Mouse (Mus musculus) stomach, embryonic 15.5 days (tissue): ENCODE measurements around the gene Hdac9. TPM values are rescaled to one million over a fixed set of nuclear protein-coding genes. Genes with fewer than 3 reads are reported as not detected.

Source experiments
- ATAC-seq: fragments of 200-750 bp; cut with Nextera tagmentation; 2 replicates; pipeline ENCODE4 v1.8.0; 2017; ENCODE audit warnings: low read depth, moderate number of reproducible peaks, moderate TSS enrichment; ENCODE audit not compliant: insufficient read depth, low FRiP score
- H3K27ac ChIP-seq: fragments of 300-500 bp; sonication (generic); 2 replicates; pipeline ENCODE4 v1.5.1; 2015; ENCODE audit warnings: mild to moderate bottlenecking, inconsistent platforms
- H3K27me3 ChIP-seq: fragments of 300-500 bp; sonication (generic); replicated peaks from 2 replicates; pipeline ENCODE4 v1.6.1; 2015; ENCODE audit warnings: inconsistent platforms
- H3K36me3 ChIP-seq: fragments of 300-500 bp; sonication (generic); 2 replicates; pipeline ENCODE4 v1.6.1; 2015; ENCODE audit warnings: inconsistent platforms
- H3K4me1 ChIP-seq: fragments of 300-500 bp; sonication (generic); 2 replicates; pipeline ENCODE4 v1.6.1; 2015; ENCODE audit warnings: inconsistent platforms
- H3K4me2 ChIP-seq: fragments of 300-500 bp; sonication (generic); 2 replicates; pipeline ENCODE4 v1.6.1; 2015; ENCODE audit warnings: mild to moderate bottlenecking, inconsistent platforms
- H3K4me3 ChIP-seq: fragments of 300-500 bp; sonication (generic); replicated peaks from 2 replicates; pipeline ENCODE4 v1.5.1; 2015; ENCODE audit warnings: inconsistent platforms
- H3K9ac ChIP-seq: fragments of 300-500 bp; sonication (generic); 2 replicates; pipeline ENCODE4 v1.6.1; 2015; ENCODE audit warnings: inconsistent platforms
- H3K9me3 ChIP-seq: fragments of 300-500 bp; sonication (generic); 2 replicates; pipeline ENCODE4 v1.6.1; 2016; ENCODE audit warnings: inconsistent platforms
- WGBS: fragments of 180-500 bp; shearing (Covaris S2); methylation state at CpG from one replicate; pipeline ENCODE4 v1.1.7; 2015; 5-methylcytosine and 5-hydroxymethylcytosine counted together
- polyA plus RNA-seq: library from polyadenylated mRNA; unstranded; fragments of >200 nt; fragmentation: Nextera tagmentation; extraction: Ambion mirVana; gene quantifications from 2 replicates; pipeline ENCODE4 v1.2.1, GENCODE M21; 2015

Gene Hdac9
- polyA plus RNA-seq, 1 experiment from 2014 or later = 4.9 TPM

DNA sequence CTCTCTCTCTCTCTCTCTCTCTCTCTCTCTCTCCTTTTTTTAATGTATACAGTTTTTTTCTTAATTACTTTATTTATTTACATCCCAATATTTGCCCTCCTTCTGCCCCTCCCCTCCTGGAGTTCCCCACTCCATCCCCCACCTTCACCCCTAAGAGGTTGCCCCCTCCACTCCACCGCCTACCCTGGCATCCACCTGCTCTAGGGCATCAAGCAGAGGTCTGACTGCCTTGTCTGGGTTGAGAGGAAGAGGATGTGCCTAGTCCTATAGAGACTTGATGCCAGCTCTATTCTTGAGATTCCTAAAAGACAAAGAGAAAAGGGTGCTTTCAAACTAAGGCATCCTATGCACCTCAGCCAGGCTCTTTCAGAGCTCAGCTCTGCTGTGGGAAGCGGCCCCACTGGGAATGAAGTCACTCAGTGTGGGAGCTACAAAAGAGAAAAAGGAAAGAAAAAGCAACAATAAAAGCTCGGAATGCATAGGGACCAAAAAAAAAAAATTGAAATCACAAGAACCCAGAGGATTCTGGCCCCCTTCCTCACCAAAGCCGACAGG, 275.1 kb downstream of the Hdac9 start:
- 81% methylated on average over 4 of the region's 4 CpGs for WGBS
- Histone ChIP-seq H3K4me3 (no peak overlapping the region), H3K4me1 (no peaks in the 10 kb centered on the region), H3K27ac (no peak overlapping the region), H3K9me3 (no peaks in the 10 kb centered on the region), H3K4me2 (no peak overlapping the region), H3K36me3 (no peaks in the 10 kb centered on the region), H3K27me3 (no peaks in the 10 kb centered on the region), H3K9ac (no peak overlapping the region)
- no peak for ATAC-seq

DNA sequence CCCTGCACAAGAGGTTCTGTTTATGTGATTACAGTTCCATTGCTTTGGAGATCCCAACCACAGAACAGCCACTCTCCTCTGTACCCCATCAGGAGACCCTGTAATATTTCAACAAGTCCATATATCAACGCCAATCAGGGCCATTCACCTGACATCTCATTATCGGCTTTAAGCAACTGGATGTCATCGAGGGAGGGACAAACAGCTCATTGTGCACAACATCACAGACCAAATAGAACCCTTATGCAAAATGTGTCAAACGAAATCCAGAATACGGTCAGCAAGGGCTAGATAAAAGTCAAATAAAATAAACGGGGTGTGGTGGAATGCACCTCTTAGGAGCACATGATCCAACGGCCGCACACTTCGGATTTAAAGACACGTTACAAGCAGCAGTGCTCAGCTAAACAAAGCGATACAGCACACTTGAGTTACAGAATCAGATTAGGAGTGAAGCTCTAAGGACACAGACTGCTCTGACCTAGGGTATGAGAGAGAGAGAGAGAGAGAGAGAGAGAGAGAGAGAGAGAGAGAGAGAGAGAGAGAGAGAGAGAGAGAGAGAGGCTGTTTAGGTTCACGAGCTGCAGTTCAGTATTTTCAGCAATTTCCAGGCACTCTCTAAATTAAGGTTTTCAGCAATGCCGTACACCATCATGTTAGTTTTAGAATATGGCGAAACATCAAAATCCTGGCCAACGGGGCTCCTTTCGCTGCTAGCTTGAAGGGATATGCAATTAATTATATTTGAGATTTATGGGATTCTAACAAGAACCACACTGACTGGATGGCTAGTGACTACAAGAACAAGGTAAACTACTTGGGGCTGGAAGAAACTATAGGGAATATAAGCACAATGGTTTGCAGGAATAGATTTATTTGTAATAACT, 279.4 kb downstream of the Hdac9 start:
- H3K27ac ChIP-seq = no peak overlapping the region
- ATAC-seq = no peak
- no peaks in the 10 kb centered on the region for H3K9me3 ChIP-seq
- H3K36me3 ChIP-seq = no peaks in the 10 kb centered on the region
- no peak overlapping the region for H3K4me3 ChIP-seq
- no peaks in the 10 kb centered on the region for H3K27me3 ChIP-seq
- H3K9ac ChIP-seq = no peak overlapping the region
- H3K4me1 ChIP-seq = no peaks in the 10 kb centered on the region
- WGBS = 47% methylated on average over 16 of the region's 16 CpGs
- no peak overlapping the region for H3K4me2 ChIP-seq

DNA sequence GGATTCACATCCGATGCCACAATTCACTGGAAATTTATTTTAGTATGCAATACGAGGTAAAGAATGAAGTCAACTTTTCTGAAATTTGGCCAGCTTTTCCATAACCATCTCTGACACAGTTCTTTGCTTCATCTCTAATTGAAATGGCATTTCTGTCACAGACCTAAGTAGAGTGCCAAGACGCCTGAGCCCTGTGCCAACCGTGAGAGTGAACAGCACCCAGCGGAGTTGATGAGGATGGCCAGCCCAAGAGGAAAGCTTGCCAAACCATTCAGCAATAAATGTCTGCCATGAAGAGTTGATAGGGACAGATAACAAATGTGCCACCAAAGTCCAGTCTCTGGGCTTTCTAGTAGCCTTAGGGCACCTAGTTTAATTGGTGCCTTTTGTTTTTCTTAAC, 297.8 kb downstream of the Hdac9 start:
- Histone ChIP-seq H3K4me1 (no peaks in the 10 kb centered on the region), H3K9me3 (no peaks in the 10 kb centered on the region), H3K4me3 (no peak overlapping the region), H3K27me3 (no peaks in the 10 kb centered on the region), H3K4me2 (no peak overlapping the region), H3K9ac (no peak overlapping the region), H3K27ac (no peak overlapping the region), H3K36me3 (no peaks in the 10 kb centered on the region)
- WGBS = 80% methylated on average over 5 of the region's 5 CpGs
- no peak for ATAC-seq

DNA sequence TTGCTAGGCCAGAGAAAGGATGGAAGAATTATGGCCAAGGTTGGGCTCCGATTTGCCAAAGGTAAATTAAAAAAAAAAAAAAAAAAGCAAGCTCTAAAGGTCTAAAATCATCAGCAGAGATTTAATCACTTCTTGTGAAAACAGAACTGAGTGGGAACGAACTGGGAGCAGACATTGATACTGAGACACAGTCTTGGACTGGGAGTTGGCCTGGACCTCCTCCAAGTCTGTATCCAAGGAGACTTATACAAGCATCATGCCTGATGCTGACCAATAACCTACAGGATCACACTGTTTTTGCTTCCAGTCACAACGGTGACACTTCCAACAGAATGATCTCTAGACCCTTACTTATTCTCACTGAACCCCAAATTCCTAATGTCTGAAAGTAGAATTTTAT, 298.6 kb downstream of the Hdac9 start:
- 68% methylated on average over 3 of the region's 3 CpGs for WGBS
- Histone ChIP-seq H3K4me1 (no peaks in the 10 kb centered on the region), H3K27ac (no peak overlapping the region), H3K4me2 (no peak overlapping the region), H3K9me3 (no peaks in the 10 kb centered on the region), H3K9ac (no peak overlapping the region), H3K36me3 (no peaks in the 10 kb centered on the region), H3K27me3 (no peaks in the 10 kb centered on the region), H3K4me3 (no peak overlapping the region)
- no peak for ATAC-seq

DNA sequence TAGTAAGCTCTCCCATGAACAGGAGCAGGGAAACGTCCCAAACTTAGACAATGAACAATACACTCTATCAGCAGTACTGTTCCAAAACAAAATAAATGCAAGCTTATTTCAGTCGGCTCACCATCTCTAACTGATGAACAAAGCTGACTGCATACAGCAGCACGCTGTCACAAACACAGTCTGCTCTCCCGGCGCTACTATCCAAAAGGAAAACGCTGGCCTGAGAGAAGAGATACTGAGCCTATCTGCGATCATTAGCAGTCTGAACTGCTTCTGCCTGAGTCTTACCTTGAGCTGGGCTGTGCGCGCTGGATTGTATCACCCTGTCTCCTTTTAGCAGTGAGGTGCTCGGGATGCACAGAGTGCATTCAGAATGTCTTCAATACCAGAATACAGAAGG, 299.1 kb downstream of the Hdac9 start:
- 80% methylated on average over 10 of the region's 10 CpGs for WGBS
- H3K27ac ChIP-seq = no peak overlapping the region
- H3K9ac ChIP-seq = no peak overlapping the region
- H3K9me3 ChIP-seq = no peaks in the 10 kb centered on the region
- H3K4me2 ChIP-seq = no peak overlapping the region
- no peaks in the 10 kb centered on the region for H3K27me3 ChIP-seq
- no peak for ATAC-seq
- H3K4me1 ChIP-seq = no peaks in the 10 kb centered on the region
- H3K36me3 ChIP-seq = no peaks in the 10 kb centered on the region
- no peak overlapping the region for H3K4me3 ChIP-seq

DNA sequence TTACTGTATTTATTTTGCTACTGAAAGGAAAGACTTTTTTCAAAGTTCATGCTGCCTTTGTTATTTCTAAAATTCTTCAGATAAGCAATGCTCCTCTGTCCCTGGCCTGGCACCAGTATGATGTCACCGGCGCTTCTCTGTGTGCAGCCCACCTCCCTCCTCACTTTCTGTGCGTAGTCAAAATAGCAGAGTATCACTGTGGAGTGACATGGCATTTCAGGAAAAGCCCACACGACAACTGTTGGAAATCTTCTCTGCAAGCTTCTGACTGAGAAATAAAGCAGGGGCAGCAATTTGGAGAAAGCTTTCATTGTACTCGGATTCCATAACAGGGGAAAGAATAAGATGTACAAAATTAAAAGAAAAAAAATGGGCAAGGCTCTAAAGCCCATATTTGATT, 302.1 kb downstream of the Hdac9 start:
- WGBS = 78% methylated on average over 5 of the region's 5 CpGs

DNA sequence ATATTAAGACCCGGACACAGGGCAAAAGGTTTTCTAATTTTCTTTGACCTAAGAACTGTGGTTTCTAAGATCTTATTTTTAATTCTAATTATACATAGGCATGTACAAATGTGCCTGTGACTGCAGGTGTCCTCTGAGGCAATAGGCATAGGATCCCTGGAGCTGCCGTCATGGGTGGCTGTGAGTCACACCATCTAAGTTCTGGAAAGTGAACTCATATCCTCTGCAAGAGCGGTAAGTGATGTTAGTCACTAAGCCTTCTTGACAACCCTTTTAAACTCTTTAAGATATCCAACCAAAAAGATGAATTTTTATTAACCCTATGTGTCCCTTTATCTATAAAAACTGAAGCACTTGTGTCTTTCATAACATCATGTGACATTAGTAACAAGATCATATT, 304.4 kb downstream of the Hdac9 start:
- Histone ChIP-seq H3K4me1 (no peaks in the 10 kb centered on the region), H3K4me3 (no peak overlapping the region), H3K36me3 (no peaks in the 10 kb centered on the region), H3K27me3 (no peaks in the 10 kb centered on the region), H3K9me3 (no peaks in the 10 kb centered on the region), H3K9ac (no peak overlapping the region), H3K4me2 (no peak overlapping the region), H3K27ac (no peak overlapping the region)
- ATAC-seq = no peak
- WGBS = 85% methylated on average over 3 of the region's 3 CpGs

More for the DNA sequence above, 302.1 kb downstream of the Hdac9 start:
- Histone ChIP-seq H3K9ac (no peak overlapping the region), H3K27me3 (no peaks in the 10 kb centered on the region), H3K9me3 (no peaks in the 10 kb centered on the region), H3K4me3 (no peak overlapping the region), H3K36me3 (no peaks in the 10 kb centered on the region), H3K4me1 (no peaks in the 10 kb centered on the region), H3K4me2 (no peak overlapping the region), H3K27ac (no peak overlapping the region)
- no peak for ATAC-seq

DNA sequence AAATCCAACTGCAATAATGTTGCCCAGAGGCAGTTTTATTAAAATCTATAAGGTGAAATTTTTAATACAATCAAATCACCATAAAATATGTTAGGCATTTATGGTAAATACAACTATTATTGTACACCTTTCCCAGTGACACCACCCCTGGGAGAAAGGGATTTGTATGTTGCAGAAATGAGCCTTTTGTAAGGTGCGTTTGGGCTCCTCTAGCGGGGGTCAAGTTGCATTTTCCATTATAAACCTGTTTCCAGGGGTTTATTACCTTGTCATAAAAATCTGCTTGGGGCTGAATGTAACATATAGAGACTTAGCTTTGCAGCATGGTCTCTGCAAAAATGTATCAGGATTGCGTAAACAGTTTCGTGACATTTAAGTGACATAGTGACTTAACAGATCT, 312.4 kb downstream of the Hdac9 start:
- no peaks in the 10 kb centered on the region for H3K27me3 ChIP-seq
- no peak overlapping the region for H3K9ac ChIP-seq
- no peaks in the 10 kb centered on the region for H3K4me1 ChIP-seq
- no peaks in the 10 kb centered on the region for H3K36me3 ChIP-seq
- WGBS = 83% methylated on average over 4 of the region's 4 CpGs
- no peaks in the 10 kb centered on the region for H3K9me3 ChIP-seq
- no peak overlapping the region for H3K27ac ChIP-seq
- no peak overlapping the region for H3K4me2 ChIP-seq
- no peak overlapping the region for H3K4me3 ChIP-seq
- no peak for ATAC-seq

DNA sequence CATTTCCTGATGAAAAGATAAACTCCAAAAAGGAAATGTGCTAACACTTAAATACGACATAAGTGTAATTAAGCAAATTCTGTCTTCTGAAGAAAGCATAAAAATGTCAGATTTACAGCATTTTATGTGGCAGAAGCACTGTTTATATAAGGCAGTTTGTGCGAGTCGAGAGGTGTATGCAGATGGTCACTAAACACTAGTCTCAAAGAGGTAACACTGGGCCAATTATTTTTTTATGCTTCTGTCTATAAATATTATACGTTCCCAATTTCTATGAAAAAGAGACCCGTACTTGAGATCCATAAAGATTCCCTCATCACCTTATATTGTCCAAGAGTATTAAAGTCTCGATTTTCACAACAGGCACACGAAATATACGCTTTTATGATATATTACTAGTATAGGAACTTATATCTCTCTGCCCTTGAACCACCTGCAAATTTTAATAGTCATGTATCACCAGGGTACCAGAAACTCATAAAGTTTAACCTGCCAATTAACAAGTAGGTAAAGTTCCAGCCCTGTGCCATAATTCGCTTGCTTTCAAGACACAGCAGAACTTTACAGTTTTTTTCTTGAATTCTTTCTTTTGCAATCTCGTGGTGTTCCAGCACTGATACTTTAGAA, 322.6 kb downstream of the Hdac9 start:
- WGBS = 77% methylated on average over 10 of the region's 10 CpGs
- Histone ChIP-seq H3K27me3 (no peaks in the 10 kb centered on the region), H3K4me3 (no peak overlapping the region), H3K27ac (no peak overlapping the region), H3K4me1 (no peaks in the 10 kb centered on the region), H3K36me3 (no peaks in the 10 kb centered on the region), H3K9ac (no peak overlapping the region), H3K4me2 (no peak overlapping the region), H3K9me3 (no peaks in the 10 kb centered on the region)
- ATAC-seq = no peak

DNA sequence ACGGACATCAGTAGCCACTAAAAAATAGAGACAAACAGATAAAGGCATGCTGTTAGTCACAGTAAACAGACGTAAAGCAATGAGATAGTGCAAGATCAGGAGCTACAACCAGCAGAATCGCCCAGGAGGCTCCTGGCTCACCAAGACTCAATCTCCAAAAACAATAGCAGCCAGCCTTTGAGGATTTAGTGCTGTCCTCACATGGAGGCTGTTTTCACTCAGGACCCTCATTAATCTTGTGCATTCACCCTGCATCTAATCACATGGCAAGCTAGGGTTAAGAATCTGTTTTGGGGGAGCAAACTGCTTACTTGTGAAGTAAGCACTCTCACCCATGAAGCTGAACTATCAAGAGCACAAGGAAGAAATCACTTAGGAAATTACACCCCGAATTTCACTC, 329.7 kb downstream of the Hdac9 start:
- H3K9ac ChIP-seq = no peak overlapping the region
- H3K4me3 ChIP-seq = no peak overlapping the region
- H3K4me1 ChIP-seq = no peaks in the 10 kb centered on the region
- no peaks in the 10 kb centered on the region for H3K27me3 ChIP-seq
- no peak for ATAC-seq
- H3K9me3 ChIP-seq = no peaks in the 10 kb centered on the region
- 45% methylated on average over 4 of the region's 4 CpGs for WGBS
- H3K36me3 ChIP-seq = no peaks in the 10 kb centered on the region
- no peak overlapping the region for H3K27ac ChIP-seq
- H3K4me2 ChIP-seq = no peak overlapping the region

DNA sequence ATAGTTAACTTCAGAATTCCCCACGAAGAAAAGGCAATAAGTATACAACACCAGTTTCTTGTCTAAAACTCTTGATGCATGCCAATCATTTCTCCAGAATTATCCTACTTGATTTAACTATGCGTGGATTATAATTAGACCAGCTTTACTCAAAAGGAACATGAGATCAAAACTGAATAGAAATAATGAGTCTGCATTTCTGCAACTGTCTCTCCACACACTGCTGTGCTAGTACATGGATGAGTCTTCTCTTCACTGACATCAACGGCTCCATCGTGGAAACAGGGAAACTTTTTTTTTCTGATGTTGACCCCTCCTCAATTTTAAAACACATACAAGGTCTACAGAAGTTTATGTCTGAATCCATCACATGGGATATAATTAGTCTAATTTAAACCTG, 334.4 kb downstream of the Hdac9 start:
- no peaks in the 10 kb centered on the region for H3K9me3 ChIP-seq
- WGBS = 80% methylated on average over 4 of the region's 4 CpGs
- no peak overlapping the region for H3K4me2 ChIP-seq
- H3K9ac ChIP-seq = no peak overlapping the region
- no peak overlapping the region for H3K4me3 ChIP-seq
- no peak for ATAC-seq
- H3K4me1 ChIP-seq = no peaks in the 10 kb centered on the region
- no peak overlapping the region for H3K27ac ChIP-seq
- no peaks in the 10 kb centered on the region for H3K36me3 ChIP-seq
- no peaks in the 10 kb centered on the region for H3K27me3 ChIP-seq

DNA sequence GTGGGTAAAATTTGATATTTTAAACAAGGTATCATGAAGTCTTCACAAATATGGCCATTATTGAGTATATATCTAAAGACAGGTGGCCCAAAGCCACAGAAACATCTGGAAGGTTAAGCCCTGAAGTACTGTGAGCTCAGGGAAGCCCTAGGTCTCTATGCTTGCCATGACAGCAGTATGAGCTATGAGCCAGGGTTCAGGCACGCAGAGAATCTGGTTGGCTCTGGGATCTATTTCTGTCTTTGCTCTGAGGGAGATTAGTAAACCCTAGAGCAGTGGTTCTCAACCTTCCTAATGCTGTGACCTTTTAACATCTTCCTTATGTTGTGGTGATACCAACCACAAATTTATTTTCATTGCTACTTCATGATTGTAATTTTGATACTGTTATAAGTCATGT, 337.7 kb downstream of the Hdac9 start:
- Histone ChIP-seq H3K9ac (no peak overlapping the region), H3K27ac (no peak overlapping the region), H3K9me3 (no peaks in the 10 kb centered on the region), H3K4me3 (no peak overlapping the region), H3K27me3 (no peaks in the 10 kb centered on the region), H3K4me2 (no peak overlapping the region), H3K36me3 (no peaks in the 10 kb centered on the region), H3K4me1 (no peaks in the 10 kb centered on the region)
- 43% methylated on average over 1 of the region's 1 CpGs for WGBS
- ATAC-seq = no peak
